In the genomic region with DNA sequence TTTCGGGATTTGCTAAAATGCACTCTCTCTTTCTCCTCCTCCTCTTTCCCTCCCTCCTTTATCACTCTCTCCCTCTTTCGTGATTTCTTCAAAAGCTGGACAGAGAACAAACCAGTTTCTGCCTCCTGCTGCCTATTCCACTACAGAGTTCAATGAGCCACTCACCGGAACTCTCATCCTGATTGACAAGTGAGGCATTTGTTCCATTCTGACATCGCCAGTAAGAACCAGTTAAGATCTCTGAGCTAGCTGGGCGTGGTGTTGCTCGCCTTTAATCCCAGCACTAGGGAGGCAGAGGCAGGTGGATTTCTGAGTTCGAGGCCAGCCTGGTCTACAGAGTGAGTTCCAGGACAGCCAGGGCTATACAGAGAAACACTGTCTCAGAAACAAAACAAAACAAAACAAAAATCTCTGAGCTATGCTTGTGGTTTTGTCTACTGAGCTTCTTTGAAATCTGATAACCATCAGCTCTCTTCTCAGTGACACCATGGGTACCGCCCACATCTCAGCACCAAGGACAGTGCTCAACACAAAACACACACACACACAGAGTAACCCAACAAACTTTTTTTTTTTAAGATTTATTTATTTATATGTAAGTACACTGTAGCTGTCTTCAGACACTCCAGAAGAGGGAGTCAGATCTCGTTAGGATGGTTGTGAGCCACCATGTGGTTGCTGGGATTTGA, we compare ENCODE assay signal across 8 mouse cellular contexts. TPM values are rescaled to one million over a fixed set of nuclear protein-coding genes. Genes with fewer than 3 reads are reported as not detected.
DNase-seq lines count a peak whose midpoint lies in the region; ATAC-seq and TF ChIP-seq lines count a peak whose summit lies in the region.
"Not testable (repeated sequence)": the region's sequence is repeated elsewhere in the genome, so short reads cannot be mapped to it uniquely, and the experiment has no call there.

No protein-coding gene starts in this region.

- not testable (repeated sequence) for H3K9ac ChIP-seq in embryonic facial prominence, embryonic 11.5 days (replicated peaks; ENCODE audit: low read length); midbrain, embryonic 11.5 days (ENCODE audit: low read length)

- TF ChIP-seq CTCF in G1E (IDR thresholded peaks at IDR 0.05; ENCODE audit: low read depth, low read length) = not testable (repeated sequence)

- 62% methylated on average over 9 of the region's 9 CpGs for WGBS in embryonic facial prominence, embryonic 11.5 days
- 69% methylated on average over 9 of the region's 9 CpGs for WGBS in midbrain, embryonic 11.5 days

- peaks cover 41% of the 10 kb centered on the region for H3K27me3 ChIP-seq in G1E (ENCODE audit: insufficient read depth, low read length)
- not testable (repeated sequence) for H3K27me3 ChIP-seq in embryonic facial prominence, embryonic 11.5 days (ENCODE audit: control insufficient read depth, insufficient read depth, low read length); midbrain, embryonic 11.5 days (ENCODE audit: control insufficient read depth, insufficient read depth, low read length)

- not testable (repeated sequence) for H3K4me2 ChIP-seq in embryonic facial prominence, embryonic 11.5 days (ENCODE audit: low read depth, low read length); midbrain, embryonic 11.5 days

- not testable (repeated sequence) for H3K4me1 ChIP-seq in G1E (ENCODE audit: insufficient read depth, low read depth, low read length); embryonic facial prominence, embryonic 11.5 days (ENCODE audit: control insufficient read depth, insufficient read depth, low read length); midbrain, embryonic 11.5 days (ENCODE audit: control insufficient read depth, insufficient read depth, low read length)

- not testable (repeated sequence) for ATAC-seq in G1E (ENCODE audit: extremely low read depth, insufficient number of reproducible peaks, low FRiP score, poor library complexity, severe bottlenecking); embryonic facial prominence, embryonic 11.5 days (replicated peaks; ENCODE audit: insufficient number of reproducible peaks, low FRiP score, low TSS enrichment, low read depth); midbrain, embryonic 11.5 days (ENCODE audit: low FRiP score)

- H3K4me3 ChIP-seq in G1E (ENCODE audit: low read depth, low read length); embryonic facial prominence, embryonic 11.5 days (ENCODE audit: low read depth, low read length); midbrain, embryonic 11.5 days (ENCODE audit: low read depth, low read length): not testable (repeated sequence)

- not testable (repeated sequence) for H3K36me3 ChIP-seq in G1E (replicated peaks); embryonic facial prominence, embryonic 11.5 days (replicated peaks; ENCODE audit: control insufficient read depth, insufficient read depth, low read depth, low read length); midbrain, embryonic 11.5 days (ENCODE audit: control insufficient read depth, insufficient read depth, low read length)

- peak; percentile 88 for DNase-seq in CD4-positive helper T cell, adult 2 months (ENCODE audit: low read depth, low spot score)
- peak; percentile 30 for DNase-seq in G1E (ENCODE audit: low spot score)
- DNase-seq in ZHBTc4 (ENCODE audit: low read depth, low spot score) = peak; percentile 60
- peak; percentile 49 for DNase-seq in adrenal gland, postnatal 14 days
- DNase-seq in embryonic facial prominence, embryonic 11.5 days (ENCODE audit: low spot score) = peak; percentile 44
- DNase-seq in kidney, postnatal 10 days = peak; percentile 51
- DNase-seq in midbrain, embryonic 11.5 days (ENCODE audit: low spot score, missing footprints) = peak; percentile 65
- peak; percentile 57 for DNase-seq in thymus, postnatal 14 days

- not testable (repeated sequence) for H3K9me3 ChIP-seq in G1E (replicated peaks); embryonic facial prominence, embryonic 11.5 days (replicated peaks; ENCODE audit: control insufficient read depth, low read length); midbrain, embryonic 11.5 days (ENCODE audit: control insufficient read depth, low read length)

- H3K27ac ChIP-seq in embryonic facial prominence, embryonic 11.5 days (replicated peaks; ENCODE audit: low read depth, low read length); midbrain, embryonic 11.5 days (ENCODE audit: low read depth, low read length): not testable (repeated sequence)

RNA-seq across cellular contexts. Expression of gene Rpl11, which starts 6.7 kb away (rescaled TPM):
- total RNA-seq in G1E (2014; fragmentation: Nextera tagmentation) (1,598 and 1,903 TPM in 2 replicates), G1E (2017) (563 and 967 TPM in 2 replicates)
- 1,685 and 1,796 TPM in 2 replicates for polyA plus RNA-seq in G1E (2012)
- 722 and 781 TPM in 2 replicates for total RNA-seq in adrenal gland, postnatal 14 days (2021)
- polyA plus RNA-seq in embryonic facial prominence, embryonic 11.5 days (2014; fragmentation: Nextera tagmentation; extraction: Ambion mirVana) = 410 and 431 TPM in 2 replicates
- 333 and 390 TPM in 2 replicates for polyA plus RNA-seq in midbrain, embryonic 11.5 days (2014; fragmentation: Nextera tagmentation; extraction: Ambion mirVana)

RNA-seq across cellular contexts. Expression of gene Eloa, which starts 38.4 kb away (rescaled TPM):
- 108 and 113 TPM in 2 replicates for total RNA-seq in G1E (2014; fragmentation: Nextera tagmentation)
- total RNA-seq in G1E (2017) = 51.6 and 56.0 TPM in 2 replicates
- 9.7 and 12.9 TPM in 2 replicates for polyA plus RNA-seq in G1E (2012)
- 42.6 and 42.7 TPM in 2 replicates for total RNA-seq in adrenal gland, postnatal 14 days (2021)
- polyA plus RNA-seq in embryonic facial prominence, embryonic 11.5 days (2014; fragmentation: Nextera tagmentation; extraction: Ambion mirVana) = 49.9 and 51.0 TPM in 2 replicates
- polyA plus RNA-seq in midbrain, embryonic 11.5 days (2014; fragmentation: Nextera tagmentation; extraction: Ambion mirVana) = 42.8 and 43.6 TPM in 2 replicates

Comparison
In these comparisons a context has a peak if more than half of its experiments do, and no peak if none do; other contexts are left out.
1. DNase-seq: peak in every context shown above with its lines; median percentile 88 in CD4-positive helper T cell, adult 2 months; 65 in midbrain, embryonic 11.5 days; 60 in ZHBTc4; 57 in thymus, postnatal 14 days; 51 in kidney, postnatal 10 days; 49 in adrenal gland, postnatal 14 days; 44 in embryonic facial prominence, embryonic 11.5 days; 30 in G1E.